Mouse (Mus musculus) adrenal gland, postnatal 25 days (tissue): Measurements from ENCODE around the gene Prlh. TPM values are rescaled to one million over a fixed set of nuclear protein-coding genes. Genes with fewer than 3 reads are reported as not detected.

Experiments used
- DNase-seq: peaks from one replicate; pipeline ENCODE4 v3.0.0; 2021; ENCODE audit warnings: mixed read lengths
- total RNA-seq: library from RNA; stranded (reverse); gene quantifications from 2 replicates; pipeline ENCODE4 v1.2.3, GENCODE M21; 2021

Prlh gene
- total RNA-seq, 1 experiment from 2014 or later: not detected

GRCm38 (mm10) chr1:91001101-91001500 is 48.2 kb downstream of the Prlh start:
- DNase-seq: no peak

GRCm38 (mm10) chr1:91001871-91002539 is 49.1 kb downstream of the Prlh start:
- no peak for DNase-seq

DNA sequence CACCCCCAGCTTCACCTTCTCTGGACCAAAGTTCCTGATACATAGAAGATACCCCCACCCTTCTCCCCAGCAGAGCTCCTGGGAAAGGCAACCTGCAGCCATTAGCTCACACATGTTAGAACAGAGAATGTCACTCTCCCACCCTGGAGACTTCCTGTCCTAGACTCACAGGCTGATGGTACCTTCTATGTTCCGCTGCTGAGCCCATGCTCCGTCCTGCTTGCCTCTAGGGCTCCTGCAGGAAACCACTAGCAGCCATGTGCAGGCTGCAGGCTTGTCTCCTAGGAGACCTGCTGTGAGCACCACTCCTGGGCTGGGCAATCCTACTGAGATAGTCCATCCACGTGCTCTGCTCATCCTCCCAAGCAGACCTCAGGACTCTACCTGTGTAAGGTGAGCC is 49.7 kb downstream of the Prlh start:
- DNase-seq: no peak

Other genes starting within 250 kb of the Prlh start
- gene Col6a3, start 109.1 kb upstream of the Prlh start, total RNA-seq: 24.4 and 34.2 TPM in 2 replicates
- 2.3 and 3.1 TPM in 2 replicates for gene Mlph, start 38.0 kb upstream of the Prlh start, total RNA-seq
- gene Rab17, start 16.6 kb downstream of the Prlh start, total RNA-seq: not detected in 2 replicates
- 67.6 and 69.4 TPM in 2 replicates for gene Lrrfip1, start 45.6 kb downstream of the Prlh start, total RNA-seq
- gene Rbm44, start 192.0 kb downstream of the Prlh start, total RNA-seq: 0.36 TPM in 1 of 2 replicates, not detected in the other
- 6.4 and 8.1 TPM in 2 replicates for gene Ramp1, start 226.7 kb downstream of the Prlh start, total RNA-seq